Mouse (Mus musculus): ENCODE measurements around the gene Rnf135. TPM values are rescaled to one million over a fixed set of nuclear protein-coding genes. Genes with fewer than 3 reads are reported as not detected.

The Rnf135 gene
- polyA plus RNA-seq, 2 experiments: 6.0 TPM

GRCm38 (mm10) chr11:80247026-80247425 lies 63.4 kb downstream of the Rnf135 start:
- DNase-seq (ENCODE audit: low spot score) (peak; percentile 7), ATAC-seq (ENCODE audit: low FRiP score, low read depth) (no peak)
- no peak for TF ChIP-seq POLR2A (IDR thresholded peaks at IDR 0.05; ENCODE audit: borderline replicate concordance, extremely low read depth, insufficient read depth, insufficient read length)
- Histone ChIP-seq H3K36me3 (ENCODE audit: control insufficient read depth, insufficient read depth, low read length) (peaks cover 82% of the 10 kb centered on the region), H3K9me3 (ENCODE audit: control insufficient read depth, low read length) (no peaks in the 10 kb centered on the region), H3K4me3 (replicated peaks; ENCODE audit: low read length) (no peak overlapping the region), H3K9ac (ENCODE audit: low read depth, low read length, severe bottlenecking) (no peak overlapping the region), H3K27me3 (ENCODE audit: control insufficient read depth, insufficient read depth, low read length) (no peaks in the 10 kb centered on the region), H3K4me1 (ENCODE audit: control insufficient read depth, insufficient read depth, low read length) (no peaks in the 10 kb centered on the region), H3K27ac (replicated peaks; ENCODE audit: low read depth, low read length) (no peak overlapping the region), H3K4me2 (replicated peaks; ENCODE audit: low read depth, low read length, severe bottlenecking) (no peak overlapping the region)

DNA sequence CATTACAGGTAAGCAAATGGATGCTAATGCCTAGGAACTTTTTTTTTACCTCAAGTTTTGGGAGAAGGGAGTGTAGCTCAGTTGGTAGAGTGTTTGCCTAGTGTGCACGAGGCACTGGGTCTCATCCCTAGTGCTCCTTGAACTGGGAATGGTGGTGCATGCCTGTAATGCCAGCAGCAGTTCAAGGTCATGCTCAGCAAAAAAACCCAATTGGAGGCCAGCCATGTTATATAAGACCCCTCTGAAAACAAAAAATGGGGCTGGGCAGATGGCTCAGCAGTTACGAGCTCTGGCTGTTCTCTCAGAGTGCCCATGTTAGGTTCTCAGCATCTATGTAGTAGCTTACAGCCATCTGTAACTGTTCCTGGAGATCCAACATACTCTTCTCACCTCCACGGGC lies 64.9 kb downstream of the Rnf135 start:
- H3K27me3 ChIP-seq (ENCODE audit: control insufficient read depth, insufficient read depth, low read length): no peaks in the 10 kb centered on the region
- no peak overlapping the region for H3K27ac ChIP-seq (replicated peaks; ENCODE audit: low read depth, low read length)
- no peaks in the 10 kb centered on the region for H3K4me1 ChIP-seq (ENCODE audit: control insufficient read depth, insufficient read depth, low read length)
- H3K9ac ChIP-seq (ENCODE audit: low read depth, low read length, severe bottlenecking): no peak overlapping the region
- peaks cover 77% of the 10 kb centered on the region for H3K36me3 ChIP-seq (ENCODE audit: control insufficient read depth, insufficient read depth, low read length)
- H3K9me3 ChIP-seq (ENCODE audit: control insufficient read depth, low read length): no peaks in the 10 kb centered on the region
- H3K4me2 ChIP-seq (replicated peaks; ENCODE audit: low read depth, low read length, severe bottlenecking): no peak overlapping the region
- no peak for DNase-seq (ENCODE audit: low spot score)
- H3K4me3 ChIP-seq (replicated peaks; ENCODE audit: low read length): no peak overlapping the region
- ATAC-seq (ENCODE audit: low FRiP score, low read depth): no peak
- TF ChIP-seq POLR2A (IDR thresholded peaks at IDR 0.05; ENCODE audit: borderline replicate concordance, extremely low read depth, insufficient read depth, insufficient read length): no peak
- WGBS: 91% methylated on average over 3 of the region's 3 CpGs

Other genes starting within 250 kb of the Rnf135 start
- gene Utp6, start 221.5 kb upstream of the Rnf135 start, polyA plus RNA-seq (2012; rRNA removed): 20.1 and 29.9 TPM in 2 replicates
- 54.8 and 60.4 TPM in 2 replicates for gene Utp6, start 221.5 kb upstream of the Rnf135 start, polyA plus RNA-seq (2014; fragmentation: Nextera tagmentation; extraction: Ambion mirVana)
- 26.0 and 28.5 TPM in 2 replicates for gene Suz12, start 190.7 kb upstream of the Rnf135 start, polyA plus RNA-seq (2012; rRNA removed)
- gene Suz12, start 190.7 kb upstream of the Rnf135 start, polyA plus RNA-seq (2014; fragmentation: Nextera tagmentation; extraction: Ambion mirVana): 20.4 and 22.8 TPM in 2 replicates
- gene Crlf3, start 102.9 kb upstream of the Rnf135 start, polyA plus RNA-seq (2012; rRNA removed): 33.4 and 34.9 TPM in 2 replicates
- 44.1 and 45.6 TPM in 2 replicates for gene Crlf3, start 102.9 kb upstream of the Rnf135 start, polyA plus RNA-seq (2014; fragmentation: Nextera tagmentation; extraction: Ambion mirVana)
- 13.1 and 13.8 TPM in 2 replicates for gene Atad5, start 94.5 kb upstream of the Rnf135 start, polyA plus RNA-seq (2012; rRNA removed)
- gene Atad5, start 94.5 kb upstream of the Rnf135 start, polyA plus RNA-seq (2014; fragmentation: Nextera tagmentation; extraction: Ambion mirVana): 11.1 and 12.4 TPM in 2 replicates
- 17.2 and 19.2 TPM in 2 replicates for gene Tefm, start 41.7 kb upstream of the Rnf135 start, polyA plus RNA-seq (2012; rRNA removed)
- gene Tefm, start 41.7 kb upstream of the Rnf135 start, polyA plus RNA-seq (2014; fragmentation: Nextera tagmentation; extraction: Ambion mirVana): 23.8 and 24.3 TPM in 2 replicates
- gene Adap2, start 29.7 kb upstream of the Rnf135 start, polyA plus RNA-seq (2012; rRNA removed): 1.2 and 2.8 TPM in 2 replicates
- 1.5 and 2.4 TPM in 2 replicates for gene Adap2, start 29.7 kb upstream of the Rnf135 start, polyA plus RNA-seq (2014; fragmentation: Nextera tagmentation; extraction: Ambion mirVana)
- gene Rhot1, start 25.2 kb downstream of the Rnf135 start, polyA plus RNA-seq (2012; rRNA removed): 40.3 and 41.5 TPM in 2 replicates
- 55.8 and 61.3 TPM in 2 replicates for gene Rhot1, start 25.2 kb downstream of the Rnf135 start, polyA plus RNA-seq (2014; fragmentation: Nextera tagmentation; extraction: Ambion mirVana)
- 6.0 and 6.8 TPM in 2 replicates for gene Rhbdl3, start 117.1 kb downstream of the Rnf135 start, polyA plus RNA-seq (2012; rRNA removed)
- gene Rhbdl3, start 117.1 kb downstream of the Rnf135 start, polyA plus RNA-seq (2014; fragmentation: Nextera tagmentation; extraction: Ambion mirVana): 4.8 and 6.1 TPM in 2 replicates
- 10.0 and 12.7 TPM in 2 replicates for gene 5730455P16Rik, start 194.2 kb downstream of the Rnf135 start, polyA plus RNA-seq (2012; rRNA removed)
- 21.7 and 22.5 TPM in 2 replicates for gene 5730455P16Rik, start 194.2 kb downstream of the Rnf135 start, polyA plus RNA-seq (2014; fragmentation: Nextera tagmentation; extraction: Ambion mirVana)
- 269 and 274 TPM in 2 replicates for gene Zfp207, start 199.4 kb downstream of the Rnf135 start, polyA plus RNA-seq (2012; rRNA removed)
- 237 and 252 TPM in 2 replicates for gene Zfp207, start 199.4 kb downstream of the Rnf135 start, polyA plus RNA-seq (2014; fragmentation: Nextera tagmentation; extraction: Ambion mirVana)
- 86.9 and 87.4 TPM in 2 replicates for gene Psmd11, start 244.8 kb downstream of the Rnf135 start, polyA plus RNA-seq (2012; rRNA removed)
- gene Psmd11, start 244.8 kb downstream of the Rnf135 start, polyA plus RNA-seq (2014; fragmentation: Nextera tagmentation; extraction: Ambion mirVana): 261 and 264 TPM in 2 replicates

Data from limb, embryonic 14.5 days (tissue).